Mouse (Mus musculus): ENCODE results near the gene Cat. TPM values are rescaled to one million over a fixed set of nuclear protein-coding genes. Genes with fewer than 3 reads are reported as not detected.

Gene Cat
- polyA plus RNA-seq, 1 experiment from 2014 or later, result 71.7 TPM

GRCm38 (mm10) chr2:103456646-103457045, 28.3 kb downstream of the Cat start:
- Histone ChIP-seq H3K36me3 (peaks cover 68% of the 10 kb centered on the region), H3K27me3 (no peaks in the 10 kb centered on the region), H3K4me3 (no peak overlapping the region), H3K9ac (no peak overlapping the region), H3K4me2 (no peak overlapping the region), H3K27ac (no peak overlapping the region), H3K4me1 (peaks cover 6% of the 10 kb centered on the region), H3K9me3 (no peaks in the 10 kb centered on the region)
- no peak for ATAC-seq (ENCODE audit: insufficient number of reproducible peaks, insufficient read depth, low FRiP score, low TSS enrichment, low read depth)
- WGBS, result 18% methylated on average over 10 of the region's 10 CpGs

- Histone ChIP-seq H3K4me1 (no peaks in the 10 kb centered on the region), H3K9ac (no peak overlapping the region), H3K9me3 (no peaks in the 10 kb centered on the region), H3K4me3 (no peak overlapping the region), H3K36me3 (peaks cover 68% of the 10 kb centered on the region), H3K4me2 (no peak overlapping the region), H3K27ac (no peak overlapping the region), H3K27me3 (no peaks in the 10 kb centered on the region)
- ATAC-seq (ENCODE audit: insufficient number of reproducible peaks, insufficient read depth, low FRiP score, low TSS enrichment, low read depth), result no peak
- WGBS, result 94% methylated on average over 7 of the region's 7 CpGs
These were observed 29.2 kb downstream of the Cat start for GRCm38 (mm10) chr2:103455748-103456147.

GRCm38 (mm10) chr2:103452550-103452949, 32.4 kb downstream of the Cat start:
- no peak overlapping the region for H3K9ac ChIP-seq
- H3K4me2 ChIP-seq, result no peak overlapping the region
- H3K36me3 ChIP-seq, result peaks cover 42% of the 10 kb centered on the region
- WGBS, result 86% methylated on average over 5 of the region's 5 CpGs
- H3K9me3 ChIP-seq, result no peaks in the 10 kb centered on the region
- ATAC-seq (ENCODE audit: insufficient number of reproducible peaks, insufficient read depth, low FRiP score, low TSS enrichment, low read depth), result no peak
- no peak overlapping the region for H3K27ac ChIP-seq
- H3K4me3 ChIP-seq, result no peak overlapping the region
- H3K4me1 ChIP-seq, result no peaks in the 10 kb centered on the region
- H3K27me3 ChIP-seq, result no peaks in the 10 kb centered on the region

- H3K27ac ChIP-seq, result no peak overlapping the region
- H3K4me2 ChIP-seq, result no peak overlapping the region
- no peak overlapping the region for H3K4me3 ChIP-seq
- peaks cover 26% of the 10 kb centered on the region for H3K36me3 ChIP-seq
- no peaks in the 10 kb centered on the region for H3K27me3 ChIP-seq
- H3K4me1 ChIP-seq, result no peaks in the 10 kb centered on the region
- no peak overlapping the region for H3K9ac ChIP-seq
- no peak for ATAC-seq (ENCODE audit: insufficient number of reproducible peaks, insufficient read depth, low FRiP score, low TSS enrichment, low read depth)
- WGBS, result 90% methylated on average over 8 of the region's 8 CpGs
- no peaks in the 10 kb centered on the region for H3K9me3 ChIP-seq
These were observed 34.7 kb downstream of the Cat start for GRCm38 (mm10) chr2:103450267-103450666.

- no peaks in the 10 kb centered on the region for H3K9me3 ChIP-seq
- ATAC-seq (ENCODE audit: insufficient number of reproducible peaks, insufficient read depth, low FRiP score, low TSS enrichment, low read depth), result no peak
- no peaks in the 10 kb centered on the region for H3K27me3 ChIP-seq
- H3K27ac ChIP-seq, result no peak overlapping the region
- 71% methylated on average over 7 of the region's 7 CpGs for WGBS
- H3K4me1 ChIP-seq, result no peaks in the 10 kb centered on the region
- no peak overlapping the region for H3K4me3 ChIP-seq
- H3K4me2 ChIP-seq, result no peak overlapping the region
- peaks cover 21% of the 10 kb centered on the region for H3K36me3 ChIP-seq
- H3K9ac ChIP-seq, result no peak overlapping the region
These were observed 35.1 kb downstream of the Cat start for GRCm38 (mm10) chr2:103449813-103450212.

- no peak overlapping the region for H3K9ac ChIP-seq
- H3K4me1 ChIP-seq, result no peaks in the 10 kb centered on the region
- no peaks in the 10 kb centered on the region for H3K9me3 ChIP-seq
- no peak overlapping the region for H3K4me2 ChIP-seq
- H3K27me3 ChIP-seq, result no peaks in the 10 kb centered on the region
- no peak for ATAC-seq (ENCODE audit: insufficient number of reproducible peaks, insufficient read depth, low FRiP score, low TSS enrichment, low read depth)
- H3K4me3 ChIP-seq, result no peak overlapping the region
- H3K27ac ChIP-seq, result no peak overlapping the region
- whole genome bisulfite sequencing, result 55% methylated on average over 14 of the region's 14 CpGs
- peaks cover 14% of the 10 kb centered on the region for H3K36me3 ChIP-seq
These were observed 35.9 kb downstream of the Cat start for GRCm38 (mm10) chr2:103448947-103449560.

- Histone ChIP-seq H3K4me1 (no peaks in the 10 kb centered on the region), H3K36me3 (no peaks in the 10 kb centered on the region), H3K27me3 (no peaks in the 10 kb centered on the region; the same call in 1 of the 2 replicates), H3K9me3 (no peaks in the 10 kb centered on the region), H3K4me3 (no peak overlapping the region), H3K9ac (no peak overlapping the region), H3K27ac (no peak overlapping the region), H3K4me2 (no peak overlapping the region)
- 82% methylated on average over 6 of the region's 6 CpGs for WGBS
- no peak for ATAC-seq (ENCODE audit: insufficient number of reproducible peaks, insufficient read depth, low FRiP score, low TSS enrichment, low read depth)
These were observed 38.6 kb downstream of the Cat start for GRCm38 (mm10) chr2:103446326-103446725.

GRCm38 (mm10) chr2:103445776-103446175, 39.2 kb downstream of the Cat start:
- Histone ChIP-seq H3K4me2 (no peak overlapping the region), H3K36me3 (no peaks in the 10 kb centered on the region), H3K9me3 (no peaks in the 10 kb centered on the region), H3K4me1 (no peaks in the 10 kb centered on the region), H3K9ac (no peak overlapping the region), H3K4me3 (no peak overlapping the region), H3K27ac (no peak overlapping the region), H3K27me3 (no peaks in the 10 kb centered on the region; the same call in 1 of the 2 replicates)
- 64% methylated on average over 6 of the region's 6 CpGs for WGBS
- no peak for ATAC-seq (ENCODE audit: insufficient number of reproducible peaks, insufficient read depth, low FRiP score, low TSS enrichment, low read depth)

GRCm38 (mm10) chr2:103439710-103440109, 45.2 kb downstream of the Cat start:
- WGBS, result 7% methylated on average over 12 of the region's 12 CpGs
- Histone ChIP-seq H3K27me3 (no peaks in the 10 kb centered on the region; the same call in 1 of the 2 replicates), H3K4me1 (peaks cover 4% of the 10 kb centered on the region; the same call in 1 of the 2 replicates), H3K27ac (no peak overlapping the region), H3K9me3 (no peaks in the 10 kb centered on the region), H3K36me3 (no peaks in the 10 kb centered on the region), H3K9ac (peak overlapping the region; percentile 45; the same call in 1 of the 2 replicates), H3K4me3 (peak overlapping the region; percentile 22), H3K4me2 (peak overlapping the region; percentile 49)
- no peak for ATAC-seq (ENCODE audit: insufficient number of reproducible peaks, insufficient read depth, low FRiP score, low TSS enrichment, low read depth)

GRCm38 (mm10) chr2:103439071-103439622, 45.8 kb downstream of the Cat start:
- WGBS, result 90% methylated on average over 11 of the region's 11 CpGs
- ATAC-seq (ENCODE audit: insufficient number of reproducible peaks, insufficient read depth, low FRiP score, low TSS enrichment, low read depth), result no peak
- H3K9ac ChIP-seq, result no peak overlapping the region
- H3K4me3 ChIP-seq, result no peak overlapping the region
- H3K27ac ChIP-seq, result no peak overlapping the region
- H3K9me3 ChIP-seq, result no peaks in the 10 kb centered on the region
- H3K4me2 ChIP-seq, result no peak overlapping the region
- H3K36me3 ChIP-seq, result no peaks in the 10 kb centered on the region
- peaks cover 4% of the 10 kb centered on the region; the same call in 1 of the 2 replicates for H3K4me1 ChIP-seq
- H3K27me3 ChIP-seq, result no peaks in the 10 kb centered on the region; the same call in 1 of the 2 replicates

- ATAC-seq (ENCODE audit: insufficient number of reproducible peaks, insufficient read depth, low FRiP score, low TSS enrichment, low read depth), result no peak
- Histone ChIP-seq H3K27me3 (no peaks in the 10 kb centered on the region; the same call in 1 of the 2 replicates), H3K27ac (0 out of 2 replicates have a peak overlapping the region, but pooled peaks have one; percentile 44), H3K4me2 (no peak overlapping the region), H3K4me3 (no peak overlapping the region), H3K9ac (no peak overlapping the region), H3K9me3 (no peaks in the 10 kb centered on the region), H3K36me3 (no peaks in the 10 kb centered on the region), H3K4me1 (peaks cover 4% of the 10 kb centered on the region; the same call in 1 of the 2 replicates)
- WGBS, result 78% methylated on average over 5 of the region's 5 CpGs
These were observed 48.4 kb downstream of the Cat start for GRCm38 (mm10) chr2:103436534-103436933.

- Histone ChIP-seq H3K4me1 (peaks cover 4% of the 10 kb centered on the region; the same call in 1 of the 2 replicates), H3K4me3 (no peak overlapping the region), H3K9me3 (no peaks in the 10 kb centered on the region), H3K27ac (no peak overlapping the region), H3K36me3 (no peaks in the 10 kb centered on the region), H3K27me3 (no peaks in the 10 kb centered on the region), H3K9ac (no peak overlapping the region), H3K4me2 (no peak overlapping the region)
- WGBS, result 78% methylated on average over 2 of the region's 2 CpGs
- ATAC-seq (ENCODE audit: insufficient number of reproducible peaks, insufficient read depth, low FRiP score, low TSS enrichment, low read depth), result no peak
These were observed 49.9 kb downstream of the Cat start for GRCm38 (mm10) chr2:103435110-103435509.
